Mouse (Mus musculus) liver, embryonic 14.5 days (tissue): ENCODE measurements at regions not wholly inside any gene's neighbourhood (a gene's known extent, or its start where the extent isn't known, plus 50 kb on each side); places are given as distances from the start of the nearest gene placed in this dataset.

Source experiments
- CTCF ChIP-seq: IDR thresholded peaks from 2 replicates; pipeline ENCODE4 v1.5.1; 2016; ENCODE audit warnings: antibody characterized with exemption, low read depth, control low read depth
- EP300 ChIP-seq: IDR thresholded peaks from 2 replicates; pipeline ENCODE4 v1.6.1; 2016; ENCODE audit warnings: antibody characterized with exemption, low read depth

DNA sequence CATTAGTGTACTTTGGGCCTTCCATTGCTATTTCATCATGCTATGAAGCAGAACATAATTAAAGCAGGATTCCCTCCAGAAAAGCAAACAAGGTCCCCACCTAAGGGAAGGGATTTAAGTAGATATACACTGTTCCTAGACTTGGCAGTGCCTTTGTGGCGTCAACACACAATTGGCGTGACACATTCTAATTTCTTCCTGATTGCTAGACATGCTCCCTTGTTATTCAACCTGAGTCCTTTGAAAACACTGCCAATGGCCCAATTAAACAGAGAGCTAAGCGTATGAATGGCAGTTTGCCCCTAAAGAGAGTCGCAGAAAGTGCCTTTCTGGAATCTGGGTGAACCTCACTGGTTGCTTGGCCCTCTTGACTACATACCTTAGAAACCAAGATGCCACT is 60.3 kb upstream of the Kdm8 start:
- no peak for TF ChIP-seq CTCF
- TF ChIP-seq EP300 = no peak
